Mouse (Mus musculus) neural tube, embryonic 15.5 days (tissue): ENCODE measurements around the gene Rint1. TPM values are rescaled to one million over a fixed set of nuclear protein-coding genes. Genes with fewer than 3 reads are reported as not detected.

Experiments
- ATAC-seq: fragments of 200-750 bp; cut with Nextera tagmentation; 2 replicates; pipeline ENCODE4 v1.8.0; 2017; ENCODE audit warnings: mild to moderate bottlenecking, moderate TSS enrichment, moderate library complexity; ENCODE audit not compliant: low FRiP score
- H3K27ac ChIP-seq: fragments of 300-500 bp; sonication (generic); replicated peaks from 2 replicates; pipeline ENCODE4 v1.5.1; 2015; ENCODE audit warnings: mild to moderate bottlenecking, inconsistent platforms
- H3K27me3 ChIP-seq: fragments of 300-500 bp; sonication (generic); replicated peaks from 2 replicates; pipeline ENCODE4 v1.6.1; 2015; ENCODE audit warnings: inconsistent platforms
- H3K36me3 ChIP-seq: fragments of 300-500 bp; sonication (generic); 2 replicates; pipeline ENCODE4 v1.6.1; 2015; ENCODE audit warnings: inconsistent platforms
- H3K4me1 ChIP-seq: fragments of 300-500 bp; sonication (generic); 2 replicates; pipeline ENCODE4 v1.6.1; 2015; ENCODE audit warnings: inconsistent platforms
- H3K4me2 ChIP-seq: fragments of 300-500 bp; sonication (generic); 2 replicates; pipeline ENCODE4 v1.6.1; 2015; ENCODE audit warnings: inconsistent platforms, mild to moderate bottlenecking, moderate library complexity
- H3K4me3 ChIP-seq: fragments of 300-500 bp; sonication (generic); replicated peaks from 2 replicates; pipeline ENCODE4 v1.5.1; 2015; ENCODE audit warnings: mild to moderate bottlenecking, inconsistent platforms
- H3K9ac ChIP-seq: fragments of 300-500 bp; sonication (generic); replicated peaks from 2 replicates; pipeline ENCODE4 v1.6.1; 2015; ENCODE audit warnings: mild to moderate bottlenecking, inconsistent platforms
- H3K9me3 ChIP-seq: fragments of 300-500 bp; sonication (generic); replicated peaks from 2 replicates; pipeline ENCODE4 v1.6.1; 2016; ENCODE audit warnings: inconsistent platforms
- WGBS: fragments of 180-500 bp; shearing (Covaris S2); methylation state at CpG from one replicate; pipeline ENCODE4 v1.1.7; 2015; ENCODE audit warnings: mixed read lengths; 5-methylcytosine and 5-hydroxymethylcytosine counted together
- polyA plus RNA-seq: library from polyadenylated mRNA; unstranded; fragments of >200 nt; fragmentation: Nextera tagmentation; extraction: Ambion mirVana; gene quantifications from 2 replicates; pipeline ENCODE4 v1.2.1, GENCODE M21; 2015

Gene Rint1
- polyA plus RNA-seq, 1 experiment from 2014 or later: 32.0 TPM

- H3K9me3 ChIP-seq: no peaks in the 10 kb centered on the region
- H3K27me3 ChIP-seq: no peaks in the 10 kb centered on the region
- peaks cover 46% of the 10 kb centered on the region for H3K36me3 ChIP-seq
- H3K4me2 ChIP-seq: no peak overlapping the region
- H3K27ac ChIP-seq: no peak overlapping the region
- H3K4me1 ChIP-seq: peaks cover 2% of the 10 kb centered on the region; the same call in 1 of the 2 replicates
- no peak overlapping the region for H3K4me3 ChIP-seq
- ATAC-seq: no peak
- H3K9ac ChIP-seq: no peak overlapping the region
These were observed 69.7 kb downstream of the Rint1 start for GRCm38 (mm10) chr5:23857189-23857588.

- H3K9me3 ChIP-seq: no peaks in the 10 kb centered on the region
- H3K4me1 ChIP-seq: no peaks in the 10 kb centered on the region
- H3K4me2 ChIP-seq: no peak overlapping the region
- H3K27me3 ChIP-seq: no peaks in the 10 kb centered on the region
- 94% methylated on average over 3 of the region's 3 CpGs for WGBS
- peaks cover 40% of the 10 kb centered on the region for H3K36me3 ChIP-seq
- ATAC-seq: no peak
- H3K4me3 ChIP-seq: no peak overlapping the region
- no peak overlapping the region for H3K9ac ChIP-seq
- no peak overlapping the region for H3K27ac ChIP-seq
These were observed 70.5 kb downstream of the Rint1 start for GRCm38 (mm10) chr5:23858001-23858400.

GRCm38 (mm10) chr5:23858643-23859042 lies 71.1 kb downstream of the Rint1 start:
- Histone ChIP-seq H3K4me1 (no peaks in the 10 kb centered on the region), H3K27me3 (no peaks in the 10 kb centered on the region), H3K4me2 (no peak overlapping the region), H3K4me3 (no peak overlapping the region), H3K9ac (no peak overlapping the region), H3K36me3 (peaks cover 35% of the 10 kb centered on the region), H3K27ac (no peak overlapping the region), H3K9me3 (no peaks in the 10 kb centered on the region)
- ATAC-seq: no peak
- 82% methylated on average over 7 of the region's 7 CpGs for WGBS

GRCm38 (mm10) chr5:23859087-23859718 lies 71.7 kb downstream of the Rint1 start:
- Histone ChIP-seq H3K9ac (no peak overlapping the region), H3K4me3 (no peak overlapping the region), H3K4me2 (no peak overlapping the region), H3K36me3 (peaks cover 30% of the 10 kb centered on the region), H3K27me3 (no peaks in the 10 kb centered on the region), H3K9me3 (no peaks in the 10 kb centered on the region), H3K27ac (no peak overlapping the region), H3K4me1 (no peaks in the 10 kb centered on the region)
- no peak for ATAC-seq
- WGBS: 95% methylated on average over 1 of the region's 1 CpGs

GRCm38 (mm10) chr5:23859896-23860295 lies 72.4 kb downstream of the Rint1 start:
- no peaks in the 10 kb centered on the region for H3K4me1 ChIP-seq
- peaks cover 24% of the 10 kb centered on the region for H3K36me3 ChIP-seq
- H3K27me3 ChIP-seq: no peaks in the 10 kb centered on the region
- H3K4me3 ChIP-seq: no peak overlapping the region
- H3K9ac ChIP-seq: no peak overlapping the region
- no peak overlapping the region for H3K27ac ChIP-seq
- H3K4me2 ChIP-seq: no peak overlapping the region
- WGBS: 48% methylated on average over 5 of the region's 5 CpGs
- H3K9me3 ChIP-seq: no peaks in the 10 kb centered on the region
- ATAC-seq: no peak

- no peaks in the 10 kb centered on the region for H3K9me3 ChIP-seq
- H3K4me3 ChIP-seq: no peak overlapping the region
- 91% methylated on average over 9 of the region's 9 CpGs for WGBS
- no peak overlapping the region for H3K27ac ChIP-seq
- no peaks in the 10 kb centered on the region for H3K4me1 ChIP-seq
- no peak for ATAC-seq
- H3K4me2 ChIP-seq: no peak overlapping the region
- no peaks in the 10 kb centered on the region for H3K27me3 ChIP-seq
- peaks cover 6% of the 10 kb centered on the region; the same call in 1 of the 2 replicates for H3K36me3 ChIP-seq
- no peak overlapping the region for H3K9ac ChIP-seq
These were observed 74.2 kb downstream of the Rint1 start for GRCm38 (mm10) chr5:23861721-23862120.

- Histone ChIP-seq H3K4me3 (no peak overlapping the region), H3K4me2 (no peak overlapping the region), H3K4me1 (no peaks in the 10 kb centered on the region), H3K9me3 (no peaks in the 10 kb centered on the region), H3K27ac (no peak overlapping the region), H3K9ac (no peak overlapping the region), H3K36me3 (0 out of 2 replicates have a peak, but pooled peaks cover 5% of the 10 kb centered on the region), H3K27me3 (no peaks in the 10 kb centered on the region)
- WGBS: 79% methylated on average over 5 of the region's 5 CpGs
- no peak for ATAC-seq
These were observed 74.8 kb downstream of the Rint1 start for GRCm38 (mm10) chr5:23862291-23862690.

- Histone ChIP-seq H3K4me3 (no peak overlapping the region), H3K27me3 (no peaks in the 10 kb centered on the region), H3K9me3 (no peaks in the 10 kb centered on the region), H3K27ac (no peak overlapping the region), H3K4me2 (no peak overlapping the region), H3K36me3 (0 out of 2 replicates have a peak, but pooled peaks cover 3% of the 10 kb centered on the region), H3K9ac (no peak overlapping the region), H3K4me1 (no peaks in the 10 kb centered on the region)
- no peak for ATAC-seq
- 89% methylated on average over 7 of the region's 7 CpGs for WGBS
These were observed 75.9 kb downstream of the Rint1 start for GRCm38 (mm10) chr5:23863166-23864053.

- H3K27me3 ChIP-seq: no peaks in the 10 kb centered on the region
- no peak for ATAC-seq
- no peak overlapping the region for H3K9ac ChIP-seq
- H3K36me3 ChIP-seq: 0 out of 2 replicates have a peak, but pooled peaks cover 3% of the 10 kb centered on the region
- H3K4me3 ChIP-seq: no peak overlapping the region
- 89% methylated on average over 13 of the region's 13 CpGs for WGBS
- H3K27ac ChIP-seq: no peak overlapping the region
- H3K4me2 ChIP-seq: no peak overlapping the region
- H3K9me3 ChIP-seq: no peaks in the 10 kb centered on the region
- H3K4me1 ChIP-seq: no peaks in the 10 kb centered on the region
These were observed 76.8 kb downstream of the Rint1 start for GRCm38 (mm10) chr5:23864054-23864965.

GRCm38 (mm10) chr5:23865941-23866340 lies 78.4 kb downstream of the Rint1 start:
- Histone ChIP-seq H3K9me3 (no peaks in the 10 kb centered on the region), H3K9ac (no peak overlapping the region), H3K36me3 (no peaks in the 10 kb centered on the region), H3K27me3 (no peaks in the 10 kb centered on the region), H3K27ac (no peak overlapping the region), H3K4me2 (no peak overlapping the region), H3K4me1 (no peaks in the 10 kb centered on the region), H3K4me3 (no peak overlapping the region)
- WGBS: 74% methylated on average over 5 of the region's 5 CpGs
- no peak for ATAC-seq
